Mouse (Mus musculus) neural tube, embryonic 10.5 days (tissue): Measurements from ENCODE around the gene Ext2.

Experiments
- DNase-seq: peaks from one replicate; pipeline ENCODE4 v3.0.0-alpha.2; 2017; ENCODE audit warnings: low spot score; ENCODE audit errors: extremely low spot score

Gene Ext2

GRCm38 (mm10) chr2:93806487-93807201 is 15.7 kb downstream of the Ext2 start:
- no peak for DNase-seq

GRCm38 (mm10) chr2:93805523-93805922 is 16.8 kb downstream of the Ext2 start:
- DNase-seq: no peak

GRCm38 (mm10) chr2:93805066-93805465 is 17.3 kb downstream of the Ext2 start:
- no peak for DNase-seq

- no peak for DNase-seq
These were observed 19.4 kb downstream of the Ext2 start for GRCm38 (mm10) chr2:93802947-93803346.

- DNase-seq: no peak
These were observed 21.3 kb downstream of the Ext2 start for GRCm38 (mm10) chr2:93801097-93801496.

- DNase-seq: no peak
These were observed 25.1 kb downstream of the Ext2 start for GRCm38 (mm10) chr2:93797162-93797795.

- no peak for DNase-seq
These were observed 28.0 kb downstream of the Ext2 start for GRCm38 (mm10) chr2:93794375-93794774.

GRCm38 (mm10) chr2:93791516-93792499 is 30.6 kb downstream of the Ext2 start:
- no peak for DNase-seq

GRCm38 (mm10) chr2:93790798-93791345 is 31.5 kb downstream of the Ext2 start:
- DNase-seq: no peak

- DNase-seq: no peak
These were observed 33.8 kb downstream of the Ext2 start for GRCm38 (mm10) chr2:93788557-93788956.

GRCm38 (mm10) chr2:93786175-93786574 is 36.2 kb downstream of the Ext2 start:
- DNase-seq: peak; percentile 80

- no peak for DNase-seq
These were observed 37.0 kb downstream of the Ext2 start for GRCm38 (mm10) chr2:93785432-93785798.

GRCm38 (mm10) chr2:93784721-93785431 is 37.5 kb downstream of the Ext2 start:
- peak; percentile 47 for DNase-seq

GRCm38 (mm10) chr2:93783926-93784539 is 38.3 kb downstream of the Ext2 start:
- DNase-seq: no peak

- no peak for DNase-seq
These were observed 39.7 kb downstream of the Ext2 start for GRCm38 (mm10) chr2:93782682-93783081.

GRCm38 (mm10) chr2:93782156-93782555 is 40.2 kb downstream of the Ext2 start:
- no peak for DNase-seq

- no peak for DNase-seq
These were observed 41.8 kb downstream of the Ext2 start for GRCm38 (mm10) chr2:93780528-93780927.

- peak; percentile 55 for DNase-seq
These were observed 42.5 kb downstream of the Ext2 start for GRCm38 (mm10) chr2:93779897-93780208.

GRCm38 (mm10) chr2:93779081-93779896 is 43.1 kb downstream of the Ext2 start:
- no peak for DNase-seq

GRCm38 (mm10) chr2:93778616-93779015 is 43.8 kb downstream of the Ext2 start:
- no peak for DNase-seq
